Mouse (Mus musculus) cerebellum, adult 2 months (tissue): ENCODE data around the gene Mars2.

Experiments
- CTCF ChIP-seq: fragments of 200-500 bp; IDR thresholded peaks from 2 replicates; pipeline ENCODE4 v1.5.1; 2011; ENCODE audit warnings: low read depth, mild to moderate bottlenecking, control low read depth, low read length, moderate library complexity, borderline replicate concordance; ENCODE audit not compliant: insufficient read depth
- POLR2A ChIP-seq: fragments of 200-500 bp; IDR thresholded peaks from 2 replicates; pipeline ENCODE4 v1.6.1; 2011; ENCODE audit warnings: low read length, control low read depth, borderline replicate concordance; ENCODE audit not compliant: insufficient read depth

GRCm38 (mm10) chr1:55246374-55246773 is 9.4 kb downstream of the Mars2 start:
- no peak for TF ChIP-seq POLR2A
- no peak for TF ChIP-seq CTCF
